Mouse (Mus musculus) hindbrain, embryonic 14.5 days (tissue): ENCODE results near the gene Fam241b. TPM values are rescaled to one million over a fixed set of nuclear protein-coding genes. Genes with fewer than 3 reads are reported as not detected.
A peak's percentile ranks its signal among the peaks of the same experiment; 100 is the strongest.

Experiments used
- ATAC-seq: fragments of 200-750 bp; cut with Nextera tagmentation; 2 replicates; pipeline ENCODE4 v1.8.0; 2017; ENCODE audit warnings: moderate number of reproducible peaks, mild to moderate bottlenecking, moderate TSS enrichment, moderate library complexity; ENCODE audit not compliant: low FRiP score
- DNase-seq: peaks from one replicate; pipeline ENCODE4 v3.0.0-alpha.2; 2015; ENCODE audit warnings: low spot score
- H3K27ac ChIP-seq: fragments of 300-500 bp; sonication (generic); 2 replicates; pipeline ENCODE4 v1.5.1; 2014; ENCODE audit warnings: mild to moderate bottlenecking, moderate library complexity
- H3K27me3 ChIP-seq: fragments of 300-500 bp; sonication (generic); 2 replicates; pipeline ENCODE4 v1.6.1; 2014; ENCODE audit warnings: mild to moderate bottlenecking, low read length, mixed read lengths; ENCODE audit not compliant: control insufficient read depth, insufficient read depth
- H3K36me3 ChIP-seq: fragments of 300-500 bp; sonication (generic); replicated peaks from 2 replicates; pipeline ENCODE4 v1.6.1; 2014; ENCODE audit not compliant: control insufficient read depth, insufficient read depth
- H3K4me1 ChIP-seq: fragments of 300-500 bp; sonication (generic); replicated peaks from 2 replicates; pipeline ENCODE4 v1.6.1; 2014; ENCODE audit warnings: antibody characterized with exemption, low read length, mixed read lengths; ENCODE audit not compliant: control insufficient read depth, insufficient read depth
- H3K4me2 ChIP-seq: fragments of 300-500 bp; sonication (generic); replicated peaks from 2 replicates; pipeline ENCODE4 v1.6.1; 2014; ENCODE audit warnings: mild to moderate bottlenecking, moderate library complexity
- H3K4me3 ChIP-seq: fragments of 300-500 bp; sonication (generic); replicated peaks from 2 replicates; pipeline ENCODE4 v1.5.1; 2014; ENCODE audit warnings: mild to moderate bottlenecking, low read length
- H3K9ac ChIP-seq: fragments of 300-500 bp; sonication (generic); 2 replicates; pipeline ENCODE4 v1.6.1; 2014
- H3K9me3 ChIP-seq: fragments of 300-500 bp; sonication (generic); 2 replicates; pipeline ENCODE4 v1.6.1; 2016; ENCODE audit warnings: low read length; ENCODE audit not compliant: control insufficient read depth
- WGBS: fragments of 180-500 bp; shearing (Covaris S2); extraction: QIAGEN DNeasy Blood & Tissue Kit; methylation state at CpG from one replicate; pipeline ENCODE4 v1.1.7; 2014; 5-methylcytosine and 5-hydroxymethylcytosine counted together
- polyA plus RNA-seq: library from polyadenylated mRNA; unstranded; fragments of >200 nt; fragmentation: Nextera tagmentation; extraction: Ambion mirVana; gene quantifications from 2 replicates; pipeline ENCODE4 v1.2.1, GENCODE M21; 2014

Fam241b gene
- polyA plus RNA-seq, 1 experiment from 2014 or later, result 41.6 TPM

- no peaks in the 10 kb centered on the region for H3K9me3 ChIP-seq
- 25% methylated on average over 15 of the region's 15 CpGs for WGBS
- no peak overlapping the region for H3K4me2 ChIP-seq
- peaks cover 7% of the 10 kb centered on the region; the same call in 1 of the 2 replicates for H3K4me1 ChIP-seq
- ATAC-seq (0 out of 2 replicates have a peak, but pooled peaks have one; percentile 27), DNase-seq (no peak)
- peaks cover 45% of the 10 kb centered on the region for H3K27me3 ChIP-seq
- H3K9ac ChIP-seq, result no peak overlapping the region
- no peak overlapping the region for H3K4me3 ChIP-seq
- H3K36me3 ChIP-seq, result no peaks in the 10 kb centered on the region
- H3K27ac ChIP-seq, result no peak overlapping the region
Measured at GRCm38 (mm10) chr10:62174533-62175313, 31.0 kb upstream of the Fam241b start.

GRCm38 (mm10) chr10:62173941-62174448 lies 30.3 kb upstream of the Fam241b start:
- Histone ChIP-seq H3K27me3 (peaks cover 51% of the 10 kb centered on the region), H3K9ac (no peak overlapping the region), H3K4me3 (no peak overlapping the region), H3K4me2 (no peak overlapping the region), H3K4me1 (peaks cover 7% of the 10 kb centered on the region; the same call in 1 of the 2 replicates), H3K27ac (no peak overlapping the region), H3K9me3 (no peaks in the 10 kb centered on the region), H3K36me3 (no peaks in the 10 kb centered on the region)
- DNase-seq, result no peak
- 14% methylated on average over 9 of the region's 9 CpGs for WGBS
- ATAC-seq, result no peak

- peaks cover 7% of the 10 kb centered on the region; the same call in 1 of the 2 replicates for H3K4me1 ChIP-seq
- no peaks in the 10 kb centered on the region for H3K36me3 ChIP-seq
- peaks cover 46% of the 10 kb centered on the region for H3K27me3 ChIP-seq
- no peak overlapping the region for H3K4me2 ChIP-seq
- DNase-seq, result no peak
- H3K9ac ChIP-seq, result no peak overlapping the region
- 4% methylated on average over 9 of the region's 9 CpGs for WGBS
- no peak overlapping the region for H3K4me3 ChIP-seq
- no peaks in the 10 kb centered on the region for H3K9me3 ChIP-seq
- no peak overlapping the region for H3K27ac ChIP-seq
- no peak for ATAC-seq
Measured at GRCm38 (mm10) chr10:62172841-62173553, 29.3 kb upstream of the Fam241b start.

- Histone ChIP-seq H3K27ac (no peak overlapping the region), H3K36me3 (no peaks in the 10 kb centered on the region), H3K4me2 (no peak overlapping the region), H3K4me3 (no peak overlapping the region), H3K27me3 (0 out of 2 replicates have a peak, but pooled peaks cover 5% of the 10 kb centered on the region), H3K9me3 (0 out of 2 replicates have a peak, but pooled peaks cover 5% of the 10 kb centered on the region), H3K4me1 (no peaks in the 10 kb centered on the region), H3K9ac (no peak overlapping the region)
- 37% methylated on average over 10 of the region's 10 CpGs for WGBS
- no peak for ATAC-seq
- no peak for DNase-seq
Measured at GRCm38 (mm10) chr10:62162410-62162809, 18.7 kb upstream of the Fam241b start.

GRCm38 (mm10) chr10:62149929-62150328 lies 6.2 kb upstream of the Fam241b start:
- Histone ChIP-seq H3K4me1 (no peaks in the 10 kb centered on the region), H3K27me3 (peaks cover 49% of the 10 kb centered on the region), H3K9me3 (peaks cover 6% of the 10 kb centered on the region), H3K4me3 (no peak overlapping the region), H3K27ac (no peak overlapping the region), H3K4me2 (no peak overlapping the region), H3K9ac (no peak overlapping the region), H3K36me3 (no peaks in the 10 kb centered on the region)
- no peak for DNase-seq
- ATAC-seq, result no peak
- 17% methylated on average over 7 of the region's 7 CpGs for WGBS

GRCm38 (mm10) chr10:62147466-62148248 lies 3.9 kb upstream of the Fam241b start:
- Histone ChIP-seq H3K9me3 (no peaks in the 10 kb centered on the region), H3K27me3 (peaks cover 54% of the 10 kb centered on the region), H3K27ac (no peak overlapping the region), H3K9ac (no peak overlapping the region), H3K4me3 (no peak overlapping the region), H3K4me1 (no peaks in the 10 kb centered on the region), H3K36me3 (no peaks in the 10 kb centered on the region), H3K4me2 (no peak overlapping the region)
- no peak for DNase-seq
- ATAC-seq, result no peak
- WGBS, result 44% methylated on average over 12 of the region's 12 CpGs

GRCm38 (mm10) chr10:62145957-62146356 lies 2.2 kb upstream of the Fam241b start:
- H3K9me3 ChIP-seq, result no peaks in the 10 kb centered on the region
- peaks cover 45% of the 10 kb centered on the region for H3K27me3 ChIP-seq

GRCm38 (mm10) chr10:62138040-62138439 lies 5.7 kb downstream of the Fam241b start:
- H3K27me3 ChIP-seq, result peaks cover 75% of the 10 kb centered on the region
- DNase-seq, result no peak
- WGBS, result 32% methylated on average over 3 of the region's 3 CpGs

More at GRCm38 (mm10) chr10:62145957-62146356, 2.2 kb upstream of the Fam241b start:
- no peaks in the 10 kb centered on the region for H3K4me1 ChIP-seq
- no peak overlapping the region for H3K4me3 ChIP-seq
- 19% methylated on average over 5 of the region's 5 CpGs for WGBS
- no peak overlapping the region for H3K4me2 ChIP-seq
- no peak overlapping the region for H3K27ac ChIP-seq
- ATAC-seq, result no peak
- no peak for DNase-seq
- H3K36me3 ChIP-seq, result no peaks in the 10 kb centered on the region
- H3K9ac ChIP-seq, result no peak overlapping the region

More at GRCm38 (mm10) chr10:62138040-62138439, 5.7 kb downstream of the Fam241b start:
- H3K4me2 ChIP-seq, result no peak overlapping the region
- H3K9ac ChIP-seq, result no peak overlapping the region
- 0 out of 2 replicates have a peak, but pooled peaks cover 2% of the 10 kb centered on the region for H3K4me1 ChIP-seq
- no peaks in the 10 kb centered on the region for H3K36me3 ChIP-seq
- no peak overlapping the region for H3K4me3 ChIP-seq
- ATAC-seq, result no peak
- H3K27ac ChIP-seq, result no peak overlapping the region
- no peaks in the 10 kb centered on the region for H3K9me3 ChIP-seq
